Mouse (Mus musculus): ENCODE results near the gene Mal.

GRCm38 (mm10) chr2:127667015-127667414 is 10.5 kb upstream of the Mal start:
- TF ChIP-seq CTCF (IDR thresholded peaks at IDR 0.05; ENCODE audit: low read depth, low read length), result no peak
- no peak for TF ChIP-seq POLR2A (IDR thresholded peaks at IDR 0.05; ENCODE audit: borderline replicate concordance, low read depth, low read length)

Data from bone marrow macrophage, adult 2 months (primary cell).